Mouse (Mus musculus): ENCODE measurements around the gene Nfasc.

DNA sequence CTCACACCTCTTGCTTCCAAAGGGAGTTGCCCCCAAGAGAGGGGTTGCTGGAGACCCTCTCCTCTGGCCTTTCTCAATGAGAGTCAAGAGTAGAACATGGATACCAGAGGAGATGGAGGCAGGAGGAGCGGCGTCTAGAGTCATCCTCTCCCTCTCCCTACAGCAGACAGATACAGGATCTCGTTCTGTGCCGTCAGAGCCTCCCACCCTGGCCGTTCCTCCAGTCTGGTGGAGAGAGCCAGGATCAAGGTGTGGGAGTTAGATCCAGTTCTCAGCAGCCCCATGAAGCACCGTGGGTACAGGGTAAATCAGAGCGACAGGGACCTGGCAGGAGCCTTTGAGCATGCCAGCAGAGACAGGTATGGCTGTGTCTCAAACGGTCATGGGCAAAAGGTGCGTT is 209.1 kb downstream of the Nfasc start:
- TF ChIP-seq POLR2A (IDR thresholded peaks at IDR 0.05; ENCODE audit: low read depth, low read length) (no peak), CTCF (IDR thresholded peaks at IDR 0.05; ENCODE audit: borderline replicate concordance, insufficient read depth, low read length) (no peak)
